Mouse (Mus musculus) retina, embryonic 14.5 days (tissue): Measurements from ENCODE around the gene Pcnt.

Experiments
- DNase-seq: peaks from one replicate; pipeline ENCODE4 v3.0.0-alpha.2; 2015; ENCODE audit warnings: low spot score

The Pcnt gene

DNA sequence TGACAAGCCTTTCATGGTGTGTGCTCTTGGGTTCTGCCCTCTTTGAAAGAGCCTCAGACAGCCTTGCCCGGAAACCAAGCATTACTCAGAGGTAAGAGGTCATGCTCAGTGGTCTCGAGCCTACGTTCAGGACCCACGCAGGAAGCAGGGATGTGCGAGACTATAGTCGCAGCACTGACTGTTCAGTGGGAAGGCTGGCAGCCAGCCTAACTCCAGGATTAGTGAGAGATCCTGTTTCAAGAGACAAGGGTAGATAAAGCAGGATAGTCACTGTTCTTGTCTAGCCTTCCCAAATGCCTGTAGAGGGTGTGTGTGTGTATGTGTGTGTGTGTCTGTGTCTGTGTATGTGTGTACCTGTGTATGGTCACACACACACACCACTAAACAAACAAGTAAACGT lies 126.4 kb downstream of the Pcnt start:
- DNase-seq: no peak

DNA sequence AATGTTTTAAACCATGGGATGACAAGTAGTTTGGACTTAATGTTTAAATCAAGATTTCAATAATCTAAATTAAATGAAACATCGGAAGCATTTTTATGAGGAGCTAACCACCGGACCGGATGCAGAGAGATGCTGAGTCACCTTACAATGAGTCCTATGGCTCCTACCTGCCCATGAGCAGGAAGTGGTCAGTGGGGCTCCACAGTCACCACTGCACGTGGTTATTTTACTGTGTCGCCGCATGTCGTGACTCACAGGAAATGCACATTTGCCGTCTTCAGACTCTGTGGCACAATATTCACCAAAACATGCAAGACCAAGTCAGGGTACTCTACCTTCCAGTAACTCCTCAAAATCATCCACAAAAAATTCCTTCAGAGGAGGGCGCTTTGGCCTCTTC lies 135.8 kb downstream of the Pcnt start:
- no peak for DNase-seq
